Mouse (Mus musculus): ENCODE results near the gene Foxp4.

The Foxp4 gene

DNA sequence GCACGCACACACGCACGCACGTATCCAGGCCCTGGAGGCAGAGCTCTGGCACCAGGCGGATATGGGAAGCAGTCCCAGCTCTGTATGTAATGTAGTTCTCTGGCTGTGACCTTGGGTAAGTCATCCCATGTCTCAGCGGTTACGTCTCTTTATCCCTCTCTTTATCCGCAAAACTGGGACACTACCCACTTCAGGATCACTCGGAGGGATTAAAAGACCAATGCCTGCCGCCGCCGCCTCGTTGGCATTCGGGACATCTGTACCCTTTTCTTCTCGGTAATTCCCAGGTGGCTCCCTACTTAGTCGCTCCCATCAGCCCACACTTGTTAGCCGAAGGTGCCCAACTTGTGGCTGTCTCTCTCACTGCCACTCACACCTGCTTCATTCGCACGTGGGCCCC is 35.2 kb downstream of the Foxp4 start:
- DNase-seq, result no peak

DNA sequence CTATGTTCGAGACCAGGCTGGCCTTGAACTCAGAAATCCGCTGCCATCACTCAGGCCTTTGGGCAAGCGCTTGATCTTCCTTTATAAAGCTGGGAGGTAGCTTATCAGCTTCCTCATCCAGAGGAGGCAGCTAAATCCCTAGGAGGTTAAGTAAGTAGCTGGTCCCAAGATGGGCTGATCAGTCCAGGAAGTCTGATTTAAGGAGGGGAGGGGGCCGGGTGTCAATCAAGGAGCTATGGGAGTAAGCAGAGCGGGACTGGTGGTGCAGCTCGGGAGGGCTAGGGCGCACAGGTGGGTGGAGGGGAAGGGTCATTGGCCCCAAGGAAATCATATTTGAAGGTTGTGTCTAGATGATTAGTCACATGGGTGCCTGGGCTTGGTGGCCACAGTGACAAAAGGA is 35.8 kb downstream of the Foxp4 start:
- no peak for DNase-seq

DNA sequence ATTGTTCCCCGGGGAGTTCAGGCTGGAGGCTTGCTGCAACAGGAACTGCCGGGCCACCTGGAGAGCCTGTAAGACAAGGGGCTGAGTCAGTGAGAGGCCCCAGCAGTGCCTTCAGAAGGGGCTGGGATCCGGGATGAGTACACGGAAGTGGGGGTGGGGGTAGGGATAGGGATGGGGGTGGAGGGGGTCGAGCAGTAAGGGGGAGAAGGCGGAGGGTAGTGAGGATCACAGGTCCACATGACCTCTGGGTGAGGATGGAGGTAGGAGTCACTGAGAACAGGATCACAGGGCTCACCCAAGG is 36.3 kb downstream of the Foxp4 start:
- DNase-seq, result no peak

DNA sequence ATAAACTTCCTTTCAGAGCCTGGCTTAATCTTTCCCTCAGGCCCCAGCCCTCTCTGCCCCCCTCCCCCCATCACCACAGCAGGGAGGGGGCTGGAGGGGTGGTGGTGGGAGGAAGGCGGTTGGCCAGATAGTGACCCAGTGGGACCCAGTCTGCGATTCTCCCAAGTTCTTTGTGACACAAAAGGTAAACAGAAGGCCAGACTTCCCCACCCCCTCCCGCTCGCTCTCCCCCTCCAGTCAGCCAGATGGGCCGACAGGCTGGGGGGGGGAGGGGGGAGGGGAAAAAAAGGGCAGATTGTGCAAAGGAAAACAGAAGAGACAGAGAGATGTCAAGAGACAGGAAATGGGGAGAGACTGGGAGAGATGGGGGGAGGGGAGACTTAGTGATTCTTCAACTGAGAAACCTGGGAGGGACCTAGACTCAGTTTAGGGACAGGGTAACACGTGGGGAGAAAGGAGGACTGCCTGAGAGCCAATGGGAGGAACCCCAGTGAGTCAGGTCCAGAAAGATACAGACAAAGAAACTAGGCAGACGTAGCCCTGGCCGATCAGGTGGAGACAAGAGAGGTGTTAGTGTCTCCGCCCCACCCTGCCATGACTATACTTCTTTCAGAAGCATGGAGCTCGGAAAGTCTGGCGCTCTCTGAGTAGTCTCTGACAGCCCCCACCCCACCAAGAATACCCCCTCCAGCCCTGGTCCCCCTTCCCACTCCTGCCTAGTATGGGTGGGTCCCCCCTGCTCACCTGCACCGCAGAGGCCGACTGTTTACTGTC is 36.9 kb downstream of the Foxp4 start:
- peak; percentile 94 for DNase-seq

DNA sequence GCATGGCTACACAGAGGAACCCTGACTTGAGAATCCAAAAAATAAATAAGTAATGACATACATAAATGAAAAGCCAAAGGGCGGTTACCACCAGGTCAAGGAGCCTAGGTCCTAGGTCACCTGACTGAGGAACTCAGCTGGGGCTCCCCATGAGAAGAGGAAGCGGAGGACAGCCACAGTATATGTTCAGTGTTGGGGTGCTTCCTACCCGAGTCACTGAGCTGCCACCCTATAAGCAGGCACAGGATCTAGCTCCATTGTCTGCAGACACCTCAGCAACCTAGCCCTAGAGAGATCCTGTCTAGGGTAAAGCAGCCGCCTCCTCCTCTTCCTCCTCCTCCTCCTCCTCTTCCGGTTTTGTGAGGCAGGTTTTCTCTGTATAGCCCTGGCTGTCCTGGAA is 41.3 kb downstream of the Foxp4 start:
- DNase-seq, result no peak

DNA sequence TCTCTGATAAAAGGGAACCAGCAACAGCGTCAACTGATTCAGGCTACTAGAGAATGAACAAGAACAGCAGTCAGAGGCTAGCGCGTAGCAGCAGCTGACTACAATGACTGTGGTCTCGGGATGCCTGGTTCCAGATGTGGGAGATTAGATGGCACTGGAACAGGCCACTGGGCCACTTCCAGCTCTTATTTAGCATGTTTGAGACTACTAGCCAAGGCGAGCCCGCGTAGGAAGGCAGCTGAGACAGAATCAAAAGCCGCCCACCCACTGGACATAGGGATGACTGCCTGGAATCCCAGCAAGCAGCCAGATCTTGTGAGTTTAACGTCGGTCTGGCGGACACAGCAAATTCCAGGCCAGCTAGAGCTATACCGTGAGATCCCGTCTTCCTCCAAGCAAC is 43.1 kb downstream of the Foxp4 start:
- no peak for DNase-seq

DNA sequence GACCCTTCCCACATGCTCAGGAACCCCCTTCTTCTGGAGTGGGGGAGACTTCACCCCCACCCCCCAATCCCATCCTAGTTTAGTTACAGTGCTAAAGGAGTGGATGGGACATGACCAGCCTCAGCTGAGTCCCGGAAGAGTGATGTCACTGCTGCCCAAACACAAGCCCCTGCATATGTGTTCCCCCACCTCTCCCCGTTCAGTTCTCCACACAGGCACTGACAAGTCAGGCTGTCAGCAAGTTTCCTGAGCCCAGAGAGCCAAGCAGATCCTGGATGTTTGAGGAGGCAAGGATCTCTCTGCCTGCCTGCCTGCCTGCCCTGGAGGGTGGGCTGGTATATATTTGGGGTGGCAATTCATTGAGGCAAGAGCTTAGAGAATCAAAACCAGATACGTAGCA is 45.2 kb downstream of the Foxp4 start:
- no peak for DNase-seq

DNA sequence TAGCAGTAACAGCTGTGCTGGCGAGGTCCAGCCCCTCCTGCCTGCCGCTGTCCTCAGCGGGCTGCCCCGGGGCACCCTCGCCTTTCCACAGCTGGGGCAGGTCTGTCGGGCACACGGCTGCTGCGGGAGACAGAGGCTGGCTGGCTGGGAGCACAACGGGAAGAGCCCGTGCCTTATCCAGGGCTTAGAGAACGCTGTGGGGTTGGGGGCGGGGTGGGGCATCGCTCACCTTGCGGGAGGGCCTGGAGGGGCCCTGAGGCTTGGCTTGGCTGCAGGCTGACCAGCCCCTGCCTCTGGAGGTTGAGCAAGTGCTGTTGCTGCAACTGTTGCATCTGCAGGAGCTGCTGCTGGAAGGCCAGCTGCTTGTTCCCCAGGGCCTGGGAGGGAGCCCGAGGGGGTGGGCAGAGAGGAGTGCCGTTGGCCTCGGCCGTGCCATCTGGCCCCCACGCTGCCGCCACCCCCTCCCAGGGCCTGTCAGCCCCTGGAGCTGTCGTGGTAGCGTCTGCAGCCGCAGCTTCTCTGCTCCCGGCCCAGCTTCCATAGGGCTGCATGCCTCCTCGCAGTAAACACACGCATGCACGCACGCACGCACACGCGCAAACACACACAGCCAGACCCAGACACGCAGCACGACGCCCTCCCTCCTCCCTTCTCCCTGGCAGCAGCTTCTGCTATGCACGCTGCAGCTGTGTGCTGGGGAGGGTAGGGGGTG is 45.9 kb downstream of the Foxp4 start:
- peak; percentile 95 for DNase-seq

DNA sequence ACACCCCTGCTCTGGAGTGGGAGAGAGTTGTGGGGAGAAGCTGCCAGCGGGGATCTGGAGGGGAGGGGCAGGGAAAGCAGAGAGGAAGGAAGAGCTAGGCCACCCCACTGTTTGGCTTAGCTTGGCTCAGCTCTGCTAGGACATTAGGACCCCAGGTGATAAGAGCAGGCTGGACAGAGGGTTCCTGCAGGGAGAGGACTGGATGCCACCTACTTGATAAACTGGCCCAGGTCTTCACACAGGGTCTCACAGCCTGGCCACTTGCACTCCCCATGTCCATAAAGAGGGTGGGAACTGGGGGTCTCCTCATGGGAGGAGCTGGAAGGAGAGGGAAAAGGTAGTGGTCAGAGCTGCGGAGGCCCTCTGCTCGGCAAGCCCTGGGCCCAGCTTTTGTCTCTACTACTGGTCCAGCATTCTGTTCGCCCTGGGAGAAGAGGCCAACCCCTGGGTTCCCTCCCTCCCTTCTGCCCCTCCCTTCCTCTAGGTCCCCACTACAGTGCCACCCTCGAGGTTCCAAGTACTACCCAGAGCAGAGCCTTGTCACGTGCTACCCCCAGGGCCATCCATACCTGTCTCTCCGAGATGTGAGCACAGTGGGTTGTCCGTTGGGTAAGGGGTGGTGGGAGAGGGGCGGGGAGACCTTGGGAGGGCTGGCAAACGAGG is 46.6 kb downstream of the Foxp4 start:
- no peak for DNase-seq

DNA sequence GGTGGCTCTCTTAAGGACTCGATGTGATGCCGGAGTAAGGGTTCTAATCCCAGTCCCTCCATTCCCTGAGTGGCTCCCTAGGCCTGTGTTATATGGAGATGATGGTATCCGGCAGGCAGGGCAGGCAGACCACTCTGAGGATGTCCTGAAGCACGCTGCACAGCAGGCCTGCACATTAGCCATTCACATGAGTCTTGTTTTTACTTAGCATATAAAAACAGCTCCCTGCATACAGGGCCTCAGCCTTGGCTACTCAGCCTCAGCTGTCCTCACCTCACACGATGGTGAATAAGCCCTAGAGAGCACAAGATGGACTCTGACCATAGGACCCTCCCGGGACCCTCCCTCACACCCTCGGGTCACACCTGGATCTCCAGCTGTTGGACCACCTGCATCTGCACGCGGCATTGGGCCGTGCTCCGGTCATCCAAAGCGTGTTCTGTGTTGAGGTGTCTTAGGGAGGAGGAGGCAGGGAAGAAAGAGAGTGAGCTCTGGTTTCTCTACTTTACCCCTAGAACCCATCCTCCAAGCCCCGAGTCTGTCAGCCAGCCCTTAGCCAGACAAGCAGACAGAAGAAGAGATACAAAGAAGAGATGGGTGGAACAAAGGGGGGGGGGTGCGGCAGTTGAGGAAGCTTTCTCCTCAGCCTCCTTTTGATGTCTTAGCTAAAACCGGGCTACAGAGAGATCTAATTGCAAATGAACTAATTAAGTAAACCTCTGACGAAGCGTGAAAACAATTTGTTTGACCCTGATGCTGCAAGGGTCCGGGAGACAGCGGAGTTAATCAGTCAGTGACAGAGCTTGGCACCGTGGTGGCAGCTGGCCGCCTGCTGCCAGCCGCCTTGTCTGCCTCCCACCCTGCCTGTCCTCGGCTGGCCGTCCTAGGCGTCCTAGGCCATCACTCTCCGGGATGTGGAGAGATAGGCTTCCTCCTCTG is 47.4 kb downstream of the Foxp4 start:
- DNase-seq, result no peak

DNA sequence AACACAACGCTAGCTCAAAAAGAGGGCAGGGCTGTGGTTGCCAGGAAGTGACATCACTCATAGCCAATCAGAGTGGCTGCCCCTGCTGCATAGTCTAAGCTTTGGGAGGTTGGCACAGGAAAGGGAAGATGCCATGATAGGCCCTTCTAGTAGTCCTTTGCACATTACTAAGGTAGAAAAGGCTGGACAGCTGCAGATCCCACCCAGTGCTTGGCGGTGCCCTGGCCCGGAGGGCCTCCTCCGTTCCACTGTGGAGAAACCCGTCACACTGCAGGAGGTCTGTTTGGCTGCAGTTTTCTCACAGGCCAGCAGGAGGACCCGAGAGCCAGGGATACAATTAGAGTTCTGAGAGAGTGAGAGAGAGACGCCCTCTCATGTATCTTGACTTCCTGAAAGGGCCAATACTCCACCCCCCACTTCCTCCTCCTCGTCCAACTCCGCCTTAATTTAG is 51.1 kb downstream of the Foxp4 start:
- DNase-seq, result peak; percentile 98

DNA sequence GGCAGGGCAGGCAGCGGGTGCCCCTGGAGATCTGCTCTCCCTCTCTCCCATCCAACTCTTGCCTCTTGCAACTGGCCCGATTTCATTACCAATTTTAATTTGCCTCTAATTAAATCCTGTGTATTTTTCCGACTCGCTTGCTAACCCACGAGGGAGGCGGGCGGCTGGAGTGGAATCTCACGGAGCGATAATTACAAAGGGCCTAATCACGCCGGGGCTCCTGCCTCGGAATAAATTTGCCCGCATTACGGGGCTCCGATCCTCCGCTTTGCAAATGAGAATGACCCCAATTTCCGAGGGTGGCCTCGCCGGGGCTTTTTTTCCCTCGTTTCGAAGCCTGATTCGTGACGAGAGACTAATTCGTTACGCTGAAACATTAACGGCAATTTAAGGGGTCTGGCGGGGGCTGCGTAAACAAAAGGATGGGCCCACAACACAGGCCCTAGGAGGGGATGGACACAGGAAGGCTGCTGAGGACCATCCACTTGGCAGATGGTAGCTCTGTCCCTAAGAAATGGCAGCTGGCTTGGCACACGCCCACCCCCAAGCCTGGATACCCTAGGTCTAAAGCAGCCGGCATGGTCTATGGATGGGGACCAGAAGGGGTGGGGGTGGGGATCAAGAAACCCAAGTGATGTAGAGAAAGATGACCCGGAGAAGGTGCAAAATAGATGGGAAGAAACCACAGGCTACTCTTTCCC is 52.0 kb downstream of the Foxp4 start:
- no peak for DNase-seq

DNA sequence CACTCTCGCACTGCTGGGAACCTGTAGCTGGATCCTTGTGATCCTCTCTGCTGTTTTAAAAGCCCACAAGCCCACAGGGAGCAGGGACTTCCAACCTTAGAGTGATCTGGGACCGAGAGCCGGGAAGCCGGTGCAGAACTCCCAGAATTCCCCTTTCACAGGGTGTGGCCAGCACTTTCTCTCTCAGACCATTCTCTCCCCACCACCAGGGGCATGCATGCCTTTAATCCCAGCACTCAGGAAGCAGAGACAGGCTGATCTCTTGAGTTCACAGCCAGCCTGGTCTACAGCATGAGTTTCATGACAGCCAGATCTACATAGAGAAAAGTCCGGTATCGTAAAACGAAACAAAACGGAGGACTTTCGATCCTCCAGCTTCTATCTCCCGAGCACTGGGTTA is 54.6 kb downstream of the Foxp4 start:
- no peak for DNase-seq

DNA sequence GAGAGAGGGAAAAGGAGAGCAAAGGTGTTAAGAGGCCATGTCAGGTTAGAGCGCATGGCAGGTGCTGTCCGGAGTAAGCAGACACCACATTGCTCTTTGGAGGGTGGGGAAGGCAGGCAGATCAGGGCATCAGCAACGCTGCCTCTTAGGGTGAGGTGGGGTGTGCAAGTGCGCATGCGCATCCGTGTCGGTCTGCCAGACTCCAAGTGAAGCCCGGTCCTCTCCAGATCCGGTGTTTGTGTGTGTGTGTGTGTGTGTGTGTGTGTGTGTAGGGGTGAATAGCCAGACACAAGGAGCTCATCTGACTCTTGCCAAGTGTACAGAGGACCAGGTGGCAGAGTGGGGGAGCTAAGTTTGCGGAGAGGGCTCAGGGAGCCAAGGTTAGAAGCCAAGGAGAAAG is 58.4 kb downstream of the Foxp4 start:
- DNase-seq, result no peak

DNA sequence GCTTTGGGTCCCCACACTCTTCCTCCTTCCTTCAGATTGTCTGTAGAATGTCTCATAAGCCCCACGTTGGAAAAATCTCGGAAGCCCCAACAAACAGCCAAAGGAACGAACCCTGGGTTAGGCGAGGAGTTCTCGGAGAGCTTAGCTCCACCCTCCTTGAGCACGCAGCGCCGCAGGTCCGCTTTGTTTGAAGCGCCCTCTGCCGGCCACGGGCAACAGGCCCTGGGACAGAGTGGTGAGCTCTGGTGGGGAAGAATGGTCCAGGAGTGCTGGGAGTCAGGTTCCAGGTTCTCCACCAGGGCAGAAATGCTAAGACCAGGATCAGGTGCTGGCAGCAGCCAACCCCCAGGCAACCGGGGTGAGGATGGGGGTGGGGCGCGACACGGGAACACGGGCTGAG is 59.9 kb downstream of the Foxp4 start:
- peak; percentile 96 for DNase-seq

DNA sequence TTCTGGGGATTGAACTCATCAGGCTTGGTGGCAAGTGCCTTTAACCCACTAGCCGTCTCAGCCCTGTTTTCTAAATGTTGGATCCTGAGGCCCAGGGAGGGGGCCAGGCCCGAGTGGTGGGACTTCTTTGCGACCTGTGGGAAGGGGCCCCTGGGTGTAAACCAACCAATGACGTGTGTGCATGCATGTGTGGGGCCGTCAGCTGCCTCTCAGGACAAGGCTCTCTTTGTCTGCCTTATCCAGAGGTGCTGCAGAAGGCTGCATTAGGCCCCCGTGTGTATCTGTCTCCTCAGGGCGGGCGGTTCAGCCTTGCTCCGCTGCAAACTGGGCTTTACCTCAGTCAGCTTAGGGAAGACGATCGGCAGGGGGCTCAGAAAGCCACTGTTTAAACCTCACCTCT is 61.0 kb downstream of the Foxp4 start:
- peak; percentile 88 for DNase-seq

DNA sequence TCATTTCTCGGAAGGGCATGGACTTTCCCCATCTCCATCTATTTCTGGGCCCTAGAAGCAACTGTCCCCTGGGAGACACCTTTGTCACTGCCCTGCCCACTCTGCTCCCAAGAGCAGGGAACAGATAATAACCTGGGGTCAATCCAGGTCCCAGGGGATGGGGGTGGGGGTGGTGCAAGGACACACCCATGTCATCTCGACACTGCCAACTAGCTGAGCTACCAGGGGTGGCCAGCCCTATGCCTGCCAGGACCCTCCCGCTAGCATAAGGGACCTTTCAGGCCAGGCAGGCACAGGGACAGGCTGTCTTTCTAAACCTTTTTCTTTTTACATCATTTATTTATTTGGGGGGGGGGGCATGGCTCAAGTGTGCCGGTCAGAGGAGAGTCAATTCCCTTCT is 61.4 kb downstream of the Foxp4 start:
- DNase-seq, result peak; percentile 82

DNA sequence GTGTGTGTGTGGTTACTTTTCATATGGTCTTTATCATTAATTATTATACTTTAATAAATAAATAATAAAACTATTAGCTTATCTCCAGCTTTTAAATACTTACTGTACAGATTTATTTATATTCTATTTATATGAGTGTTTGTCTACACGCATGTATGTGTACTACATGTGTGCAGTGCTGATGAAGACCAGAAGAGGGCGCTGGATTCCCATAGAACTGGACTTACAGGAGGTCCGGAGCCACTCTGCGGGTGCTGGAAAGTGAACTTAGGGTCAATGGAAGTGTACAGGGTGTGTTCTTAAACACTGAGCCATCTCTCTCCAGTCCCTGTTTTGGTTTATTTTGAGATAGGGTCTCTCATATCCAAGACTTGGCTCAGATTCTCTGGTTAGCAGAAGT is 68.9 kb downstream of the Foxp4 start:
- no peak for DNase-seq

DNA sequence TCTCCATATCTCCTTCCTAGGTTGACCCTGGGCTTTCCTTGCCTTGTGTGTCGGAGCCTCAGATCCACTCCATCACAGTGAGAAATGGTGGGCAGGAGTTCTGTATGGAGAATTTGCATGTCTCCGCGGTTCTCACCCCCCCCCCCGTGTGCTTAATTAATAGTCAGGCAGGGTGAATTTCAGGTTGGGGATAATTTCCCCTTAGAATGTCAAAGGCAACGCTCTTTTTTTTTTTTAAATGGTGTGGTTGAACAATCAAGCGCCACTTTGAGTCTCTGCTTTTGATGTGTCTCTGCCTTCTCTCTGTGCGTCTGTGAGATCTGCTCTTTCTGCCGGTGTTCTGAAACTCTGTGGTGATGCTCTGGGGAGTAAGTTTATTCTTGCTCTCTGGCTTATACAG is 69.5 kb downstream of the Foxp4 start:
- DNase-seq, result no peak

DNA sequence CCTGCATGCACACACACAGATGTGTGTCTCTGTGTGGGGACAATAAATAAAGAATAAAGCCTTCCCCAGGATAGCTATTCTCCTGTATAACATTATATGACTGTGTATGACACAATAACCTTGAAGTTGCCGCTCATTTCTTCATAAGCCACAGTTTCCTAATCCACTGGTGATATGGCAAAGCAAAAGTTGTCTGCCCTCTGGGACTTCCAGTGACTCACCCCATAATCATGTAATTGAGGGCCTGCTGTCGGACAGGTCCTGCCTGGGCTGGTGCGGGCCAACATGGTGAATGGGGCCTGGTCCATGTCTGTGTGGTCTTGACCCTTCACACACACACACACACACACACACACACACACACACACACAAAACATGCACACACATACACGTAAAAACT is 70.7 kb downstream of the Foxp4 start:
- DNase-seq, result peak; percentile 63

DNA sequence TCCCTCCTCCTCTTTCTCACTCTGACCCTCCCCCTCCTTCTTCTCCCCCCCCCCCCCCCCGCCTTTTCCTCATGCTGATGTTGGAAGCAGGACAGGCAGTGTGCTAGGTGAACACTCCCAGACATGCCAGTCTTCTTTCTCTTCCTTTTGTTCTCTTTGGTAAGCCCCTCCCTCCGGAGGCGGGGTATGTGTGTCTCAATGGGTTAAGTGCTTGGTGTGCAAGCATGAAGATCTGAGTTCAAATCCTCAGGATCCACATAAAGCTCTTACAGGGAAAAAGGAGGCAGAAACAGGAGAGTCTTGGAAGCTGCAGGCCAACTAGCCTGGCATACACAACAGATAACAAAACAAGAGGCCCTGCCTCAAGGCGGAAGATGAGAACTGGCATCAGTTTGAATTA is 71.1 kb downstream of the Foxp4 start:
- DNase-seq, result peak; percentile 67

DNA sequence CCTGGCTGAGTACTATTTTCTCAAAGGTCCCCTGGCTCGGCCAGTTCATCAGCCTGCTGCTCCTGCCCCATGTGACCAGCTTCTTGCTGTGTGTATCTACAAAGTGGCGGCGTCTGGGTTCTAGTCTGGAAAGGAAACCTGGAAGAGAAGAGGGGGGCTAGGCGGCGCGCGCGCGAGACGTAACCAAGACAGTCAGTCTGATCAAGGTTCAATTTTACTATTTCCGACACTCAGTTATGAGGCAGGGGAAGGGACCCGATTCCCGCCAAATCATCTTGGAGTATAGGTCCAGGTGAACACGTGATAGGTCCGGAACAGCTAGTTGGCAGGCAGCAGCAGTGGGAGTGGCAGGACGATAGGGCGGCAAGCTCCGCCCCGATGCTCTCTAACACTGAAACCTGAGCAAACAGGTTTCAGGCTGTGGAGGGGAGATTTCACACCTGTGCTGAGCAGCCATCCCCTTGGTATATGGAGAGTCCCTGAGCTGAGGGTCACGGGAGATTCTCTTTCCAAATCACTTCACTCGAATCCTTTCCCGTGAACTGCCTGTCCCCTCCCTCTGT is 72.6 kb downstream of the Foxp4 start:
- DNase-seq, result peak; percentile 90
